Mouse (Mus musculus) olfactory bulb, adult 2 months (tissue): ENCODE data around the gene Ccdc97.

Source experiments
- CTCF ChIP-seq: fragments of 200-500 bp; IDR thresholded peaks from 2 replicates; pipeline ENCODE4 v1.5.1; 2012; ENCODE audit warnings: low read depth, mild to moderate bottlenecking, low read length, moderate library complexity; ENCODE audit not compliant: insufficient read depth
- POLR2A ChIP-seq: fragments of 200-500 bp; IDR thresholded peaks from 2 replicates; pipeline ENCODE4 v1.6.1; 2012; ENCODE audit warnings: mild to moderate bottlenecking, low read depth, low read length, moderate library complexity; ENCODE audit not compliant: insufficient read depth

GRCm38 (mm10) chr7:25694104-25694503 is 24.8 kb downstream of the Ccdc97 start:
- TF ChIP-seq CTCF (no peak), POLR2A (no peak)
